Mouse (Mus musculus) CD4-positive helper T cell, adult 2 months (primary cell): ENCODE measurements at regions not wholly inside any gene's neighbourhood (a gene's known extent, or its start where the extent isn't known, plus 50 kb on each side); places are given as distances from the start of the nearest gene placed in this dataset.

Source experiments
- DNase-seq: peaks from one replicate; pipeline ENCODE4 v3.0.0-alpha.2; 2012; ENCODE audit warnings: low read depth, missing footprints, low spot score

DNA sequence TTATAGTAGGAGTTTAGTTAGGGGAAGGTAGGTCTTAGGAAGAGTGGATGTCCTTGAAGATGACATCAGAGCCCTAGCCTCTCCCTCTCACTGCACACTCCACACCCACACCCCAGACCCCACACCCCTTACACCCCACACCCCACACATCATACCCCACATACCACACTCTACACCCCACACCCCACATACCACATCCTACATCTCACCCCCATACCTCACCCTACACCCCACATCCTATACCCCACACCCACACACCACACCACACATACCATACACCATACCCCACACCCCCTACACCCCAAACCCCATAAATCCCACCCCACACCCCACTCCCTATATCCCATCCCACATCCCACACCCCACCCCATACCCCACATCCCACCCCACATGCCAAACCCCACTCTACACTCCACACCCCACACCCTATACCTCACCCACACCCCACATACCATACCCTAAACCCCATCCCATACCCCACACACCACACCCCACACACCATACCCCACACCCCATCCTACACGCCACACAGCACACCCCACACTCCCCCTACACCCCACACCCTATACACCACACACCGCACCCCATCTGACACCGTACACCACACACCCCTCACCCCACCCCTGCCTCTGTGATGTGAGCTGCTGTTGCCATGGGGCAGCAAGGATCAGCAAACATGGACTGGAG lies 323.7 kb upstream of the G2e3 start:
- no peak for DNase-seq

DNA sequence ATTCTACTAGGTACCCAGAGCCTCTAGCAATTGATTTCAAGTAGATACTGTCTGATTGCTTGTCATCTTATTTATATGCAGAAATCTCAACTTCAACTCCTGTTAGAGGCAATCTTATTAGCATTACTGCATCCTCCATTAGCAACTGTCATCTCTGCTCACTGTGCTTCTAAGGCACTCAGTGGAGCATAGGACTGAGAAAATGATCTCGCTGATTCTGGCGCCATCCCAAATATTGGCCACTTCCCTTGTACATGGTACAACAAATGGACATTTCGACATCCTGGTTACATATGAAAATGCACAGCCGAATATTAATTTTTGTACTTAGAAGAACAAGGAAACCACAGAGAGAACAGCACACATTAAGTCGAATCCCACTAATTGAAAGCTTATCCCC lies 329.7 kb upstream of the G2e3 start:
- no peak for DNase-seq

DNA sequence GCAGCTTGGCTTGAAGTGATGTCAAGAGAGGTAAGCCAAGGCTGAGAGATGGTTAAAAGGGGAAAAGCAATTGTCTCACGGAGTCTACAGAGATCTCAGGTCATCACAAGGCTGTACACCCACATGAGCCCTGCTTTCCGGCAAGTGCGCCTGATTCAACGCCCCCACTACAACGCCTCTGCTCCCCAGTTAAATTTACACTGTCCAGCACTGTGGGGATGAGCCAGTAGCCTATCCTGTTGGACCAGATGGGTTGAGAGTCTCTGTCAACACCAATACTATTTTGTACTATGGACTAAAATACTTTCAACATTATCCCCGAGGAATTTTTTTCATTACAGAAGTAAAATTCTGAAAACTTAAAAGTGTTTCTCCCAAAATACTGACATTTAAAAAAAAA lies 331.8 kb upstream of the G2e3 start:
- DNase-seq: no peak

DNA sequence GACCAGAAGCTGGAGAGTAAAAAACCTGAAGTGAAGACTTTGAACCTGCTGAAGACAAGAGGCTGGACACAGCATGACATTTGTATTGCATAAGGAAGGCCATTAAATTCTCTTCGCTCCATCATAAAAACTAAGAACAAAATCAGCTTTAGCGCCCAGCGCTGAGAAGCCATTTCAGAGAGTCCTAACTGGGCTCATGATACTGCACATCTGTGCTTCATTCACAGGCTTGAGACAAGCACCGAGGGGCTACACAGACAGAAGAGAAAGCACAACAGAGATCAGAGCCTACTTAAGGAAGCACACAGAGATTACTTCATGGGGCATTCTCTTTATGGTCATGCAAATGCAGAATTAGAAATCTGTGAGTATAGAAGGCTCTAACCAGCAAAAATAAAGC lies 338.2 kb upstream of the G2e3 start:
- DNase-seq: no peak

DNA sequence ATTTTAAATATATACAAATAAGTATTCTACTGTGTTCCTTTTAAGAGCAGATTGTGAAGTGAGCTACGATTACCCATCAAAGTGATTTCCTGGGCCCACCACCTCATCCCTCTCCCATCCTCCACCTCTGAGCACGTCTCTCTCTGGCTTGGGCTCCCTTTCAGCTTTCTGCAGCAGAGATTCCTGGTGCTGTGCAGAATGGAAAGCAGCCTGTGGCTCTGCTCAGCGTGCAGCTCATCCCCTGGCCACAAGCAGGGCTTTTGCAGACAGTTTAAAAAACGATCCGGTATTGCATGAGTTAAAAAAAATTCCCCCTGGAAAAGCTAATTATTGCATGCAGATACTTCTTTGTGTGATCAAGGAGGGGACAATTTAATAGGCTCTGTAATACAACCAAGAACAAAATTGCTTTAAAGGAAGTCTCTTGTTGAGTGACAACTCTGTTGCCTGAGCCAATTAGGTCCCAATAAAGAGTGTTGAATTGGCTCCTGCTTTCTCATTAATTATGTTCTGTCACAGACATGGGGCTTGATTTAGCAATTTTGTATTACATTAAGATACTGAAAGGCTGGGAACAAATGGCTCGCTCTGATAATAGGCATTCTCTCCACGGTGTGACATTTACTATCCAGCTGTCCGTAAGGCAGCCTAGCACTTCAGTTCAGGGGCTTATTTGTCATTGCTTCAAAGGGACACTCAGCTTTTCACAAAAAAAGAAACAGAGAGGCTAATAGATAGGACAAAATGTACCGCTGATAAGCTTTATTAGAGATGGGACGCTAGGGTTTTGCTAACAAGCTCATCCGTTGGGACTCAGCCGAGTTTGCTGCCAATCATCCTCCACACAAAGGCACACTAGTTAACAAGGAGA lies 345.9 kb upstream of the G2e3 start:
- DNase-seq: no peak

DNA sequence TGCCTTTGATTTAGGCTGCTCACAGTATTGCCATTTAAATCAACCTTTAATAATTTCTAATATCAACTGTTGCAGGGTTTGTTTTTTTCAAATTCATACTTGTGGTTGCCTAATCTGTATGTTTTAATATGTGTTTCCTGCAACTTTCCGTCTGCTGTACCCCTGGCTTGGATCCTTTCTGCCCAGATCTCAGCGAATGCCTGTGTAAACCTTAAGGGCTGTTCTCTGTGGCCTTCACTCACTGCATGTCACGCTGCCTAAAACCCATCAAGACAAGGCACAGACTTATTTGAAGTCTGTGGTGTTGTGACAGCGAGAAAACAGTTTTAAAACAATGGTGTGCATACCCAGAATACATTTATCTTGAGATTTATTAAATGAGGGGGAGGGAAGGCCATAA lies 346.8 kb upstream of the G2e3 start:
- DNase-seq: no peak

DNA sequence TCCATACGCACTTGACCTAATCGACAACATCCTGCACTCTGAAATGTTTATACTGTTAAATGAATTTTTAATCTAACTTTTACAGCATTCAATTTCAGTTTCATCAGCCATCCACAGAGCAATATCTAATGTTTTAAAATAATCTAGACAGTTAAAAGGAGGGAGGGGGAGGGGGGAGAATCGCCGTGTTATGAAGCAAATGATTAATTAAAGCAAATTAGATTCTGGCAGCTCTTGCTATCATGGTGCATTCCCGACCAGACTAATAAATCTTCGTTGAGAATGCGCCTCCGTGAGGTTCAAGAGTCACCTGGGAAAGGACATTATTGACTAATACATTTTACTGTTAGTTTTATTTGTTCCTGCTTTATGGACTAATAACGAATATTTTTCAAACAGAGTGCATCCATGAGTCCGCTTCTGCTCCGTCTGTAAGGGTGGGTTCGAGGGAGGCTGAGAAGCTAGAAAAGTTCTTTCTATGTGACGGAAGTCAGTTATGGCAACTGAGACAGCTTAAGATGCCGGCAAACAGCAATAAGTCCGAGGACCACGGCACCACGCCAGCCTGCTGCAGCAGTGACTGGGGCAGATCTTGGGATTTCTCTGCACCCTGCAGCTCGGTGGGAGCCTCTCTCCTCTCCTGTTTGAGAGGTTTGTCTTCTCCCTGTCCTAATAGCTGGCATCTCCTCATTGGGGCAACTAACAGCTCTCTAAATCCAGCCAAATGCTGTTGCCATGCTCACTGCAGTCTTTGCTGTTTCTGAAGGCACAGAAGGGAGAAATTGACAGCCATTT lies 347.4 kb upstream of the G2e3 start:
- no peak for DNase-seq

DNA sequence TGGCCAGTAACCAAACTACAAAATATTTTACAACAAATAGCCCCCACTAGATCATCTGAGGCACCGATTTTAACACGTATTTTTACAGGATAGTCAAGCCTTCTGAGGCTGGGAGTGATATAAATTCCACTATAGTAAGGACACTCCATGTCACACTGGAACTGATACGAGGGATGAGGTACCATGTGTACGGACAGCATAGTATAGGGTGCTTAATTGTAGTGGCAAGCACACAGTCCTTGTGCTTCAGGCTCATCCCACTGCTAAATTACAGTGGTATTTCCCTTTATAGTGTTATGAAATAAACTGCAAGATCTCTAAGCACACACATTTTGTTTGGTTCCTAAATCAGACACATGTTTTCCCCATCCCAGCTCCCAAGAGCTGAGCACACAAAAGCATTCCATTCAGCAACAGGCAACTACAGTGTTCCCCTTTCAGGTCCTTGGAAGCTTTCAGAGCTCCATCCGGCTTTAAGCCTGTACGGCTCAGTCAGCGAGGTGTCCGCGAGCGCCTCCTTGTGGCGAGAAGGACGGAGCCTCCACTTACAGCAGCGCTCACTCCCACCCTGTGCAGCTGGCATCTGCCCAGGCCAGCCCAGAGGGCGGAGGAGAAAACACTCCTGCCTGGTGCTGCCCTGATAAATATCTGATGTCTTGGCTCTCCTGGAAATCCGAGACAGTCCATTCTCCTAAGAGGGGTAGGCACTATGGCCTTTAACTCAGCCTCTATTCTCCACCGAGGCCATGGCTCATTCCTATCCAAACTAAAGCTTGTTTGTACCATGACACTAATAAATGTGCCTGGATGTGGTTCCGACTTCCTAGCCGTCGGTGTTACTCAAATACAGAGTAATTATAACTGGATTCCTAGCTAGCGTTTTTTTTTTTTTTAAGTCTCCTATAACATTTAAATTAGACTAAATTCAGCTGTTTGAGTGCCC lies 348.3 kb upstream of the G2e3 start:
- DNase-seq: no peak

DNA sequence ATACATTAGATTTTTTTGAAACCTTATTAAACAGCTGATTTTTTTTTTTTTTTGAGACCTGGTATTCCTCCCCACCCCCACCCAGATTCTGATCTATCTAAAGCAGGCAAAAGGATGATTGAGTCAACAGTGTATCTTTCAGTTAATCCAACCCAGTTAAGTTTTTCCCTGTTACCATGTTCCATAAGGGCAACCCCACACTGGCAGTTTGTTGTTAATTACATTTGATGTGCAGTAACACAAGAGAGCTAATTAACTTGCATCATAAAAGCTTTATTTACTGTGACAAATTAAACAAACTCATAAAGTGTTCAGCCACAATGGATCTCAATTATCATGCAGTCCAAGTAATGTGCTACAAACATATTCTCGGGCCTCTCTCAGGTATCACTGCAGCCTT lies 346.8 kb upstream of the Prkd1 start:
- DNase-seq: no peak

DNA sequence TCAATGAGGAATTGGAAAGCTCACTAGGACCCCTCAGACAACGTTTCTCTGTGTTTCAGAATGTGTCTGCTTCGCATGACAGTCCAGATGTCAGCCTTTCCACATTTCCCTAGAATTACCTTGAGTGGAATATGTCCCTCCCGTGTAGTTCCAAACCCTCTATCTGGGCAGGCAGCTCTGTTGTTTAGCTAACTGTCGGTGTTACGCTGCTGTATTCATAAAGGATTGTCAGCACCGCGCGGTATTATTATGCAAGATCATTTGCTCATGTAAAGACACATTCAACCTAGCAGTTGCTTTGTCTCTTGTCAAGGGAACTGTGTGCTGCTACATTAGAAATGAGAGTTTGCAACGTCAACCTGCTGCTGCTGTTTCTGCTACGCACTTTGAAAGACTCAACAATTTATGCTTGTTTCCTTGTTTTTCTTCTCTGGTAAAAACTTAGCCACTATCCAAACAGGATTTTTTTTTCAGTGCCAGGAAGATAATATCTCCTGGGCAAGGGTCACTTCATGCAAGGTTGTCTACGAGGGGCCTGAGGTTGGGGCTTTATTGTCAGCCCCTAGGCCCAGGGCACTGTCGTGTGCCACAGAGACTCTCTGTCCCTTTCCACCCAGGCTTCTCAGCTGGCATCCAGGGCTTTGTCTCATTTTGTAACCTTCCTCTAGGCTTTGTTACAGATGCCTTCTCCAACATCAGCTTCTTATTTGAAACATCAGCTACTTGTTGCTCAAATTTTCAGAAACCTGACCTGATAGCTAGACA lies 340.8 kb upstream of the Prkd1 start:
- DNase-seq: no peak

DNA sequence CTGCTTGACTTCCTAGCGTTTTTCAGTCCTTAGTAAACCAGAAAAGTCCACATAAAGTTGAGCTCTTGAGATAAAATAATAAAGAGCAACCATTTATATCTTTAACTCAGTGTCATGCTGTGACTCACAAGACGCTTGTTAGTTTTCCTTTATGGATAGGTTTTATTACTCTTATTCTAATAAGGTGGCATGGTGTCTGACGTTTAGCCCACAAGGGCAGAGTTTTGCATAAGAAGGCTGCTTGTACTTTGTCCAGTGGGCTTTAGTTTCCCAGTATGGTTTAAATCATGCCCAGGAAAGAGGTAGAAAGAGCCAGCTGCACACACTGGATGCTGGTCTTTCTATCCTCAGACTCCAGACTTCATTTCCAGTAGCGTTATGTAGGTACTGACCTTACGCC lies 332.4 kb upstream of the Prkd1 start:
- DNase-seq: no peak

DNA sequence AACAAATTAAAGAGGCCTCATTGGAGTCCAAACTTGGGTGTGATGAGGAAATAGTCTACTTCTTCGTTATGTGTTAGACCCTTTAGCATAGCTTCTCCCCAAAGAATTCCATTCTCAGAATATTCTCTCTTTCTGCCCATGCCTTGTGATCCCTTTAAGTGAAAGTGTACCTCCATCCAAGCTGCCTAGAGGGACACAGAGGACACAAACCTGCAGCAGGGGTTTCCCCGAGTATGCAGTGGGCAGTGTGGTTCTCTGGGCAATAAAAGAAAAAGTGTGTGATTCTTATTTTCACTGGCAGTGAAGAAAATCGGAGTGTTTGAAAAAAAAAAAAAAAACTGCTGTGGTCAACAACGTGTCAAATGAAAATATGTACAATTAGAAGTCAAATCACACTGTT lies 331.9 kb upstream of the Prkd1 start:
- no peak for DNase-seq

DNA sequence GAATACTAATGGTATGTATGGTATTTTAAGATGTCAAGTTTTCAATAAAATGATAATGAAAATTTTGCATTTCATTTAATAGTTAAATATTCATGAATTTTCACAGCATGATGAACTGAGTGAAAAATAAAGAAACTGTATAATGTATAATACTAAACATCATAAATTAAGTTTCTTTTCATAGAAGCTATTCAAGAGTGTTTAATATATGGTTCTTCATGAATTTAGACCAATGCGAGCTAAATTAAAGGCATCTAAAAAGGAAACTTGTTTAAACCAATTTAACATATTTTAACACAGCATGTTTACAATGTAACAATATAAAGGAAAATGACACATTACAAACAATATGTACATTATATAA lies 321.8 kb upstream of the Prkd1 start:
- DNase-seq: no peak

DNA sequence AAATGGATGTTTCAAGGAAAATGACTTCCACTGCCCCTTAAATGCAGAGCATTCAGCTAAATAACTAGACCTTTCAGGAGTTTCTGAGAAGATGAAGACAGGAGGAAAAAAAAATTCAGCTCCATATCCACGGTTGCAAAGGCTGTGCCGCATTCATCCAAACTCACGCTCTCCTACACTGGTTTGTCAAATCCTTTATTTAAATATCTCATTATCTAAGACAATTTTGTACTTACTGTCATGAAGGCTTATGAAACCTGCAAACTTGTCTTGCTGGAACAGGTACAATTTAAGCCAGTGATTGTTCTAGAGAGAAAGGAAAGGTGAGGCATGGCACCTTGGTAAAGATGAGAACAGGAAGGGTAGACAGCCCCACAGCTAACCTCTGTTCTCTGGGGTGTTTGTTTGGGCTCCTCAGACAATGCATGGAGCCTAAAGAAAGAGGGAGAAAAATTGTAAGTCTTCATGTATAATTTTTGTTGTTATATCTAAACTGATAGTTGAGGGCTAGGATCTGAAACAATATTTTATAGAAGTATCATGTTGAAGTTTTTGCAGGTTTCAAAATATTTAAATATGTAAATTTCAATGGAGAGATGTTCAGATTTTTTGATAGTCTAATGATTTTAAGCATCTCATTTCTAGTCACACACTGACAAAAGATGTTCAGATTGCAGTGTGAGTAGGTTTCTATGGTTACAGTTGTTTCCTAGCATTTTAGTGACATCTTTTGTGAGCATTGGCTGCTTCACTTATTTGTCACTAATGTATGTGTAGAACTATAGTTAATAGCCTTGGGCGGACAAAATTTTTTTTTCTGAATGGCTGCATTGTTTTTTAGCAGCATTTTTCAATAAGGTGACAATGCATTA lies 321.2 kb upstream of the Prkd1 start:
- no peak for DNase-seq

DNA sequence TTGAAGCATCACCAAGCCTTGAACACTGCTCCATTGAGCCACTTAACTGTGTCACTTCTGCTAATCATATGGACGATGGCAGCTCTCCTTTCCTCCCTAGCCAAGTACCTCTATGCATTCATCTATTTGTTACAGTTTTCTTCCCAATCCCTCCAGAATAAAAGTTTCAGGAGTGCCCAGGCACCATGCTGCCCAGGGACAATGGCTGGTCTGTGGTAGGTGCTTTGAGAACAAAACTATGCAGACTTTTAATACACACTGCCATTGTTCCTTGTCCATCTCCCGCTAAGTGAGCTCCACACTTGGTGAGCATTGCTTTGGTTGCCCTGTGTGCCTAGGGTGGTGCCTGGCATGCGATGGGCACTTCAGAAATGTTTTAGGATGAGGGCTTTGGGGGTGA lies 320.5 kb upstream of the Prkd1 start:
- no peak for DNase-seq

DNA sequence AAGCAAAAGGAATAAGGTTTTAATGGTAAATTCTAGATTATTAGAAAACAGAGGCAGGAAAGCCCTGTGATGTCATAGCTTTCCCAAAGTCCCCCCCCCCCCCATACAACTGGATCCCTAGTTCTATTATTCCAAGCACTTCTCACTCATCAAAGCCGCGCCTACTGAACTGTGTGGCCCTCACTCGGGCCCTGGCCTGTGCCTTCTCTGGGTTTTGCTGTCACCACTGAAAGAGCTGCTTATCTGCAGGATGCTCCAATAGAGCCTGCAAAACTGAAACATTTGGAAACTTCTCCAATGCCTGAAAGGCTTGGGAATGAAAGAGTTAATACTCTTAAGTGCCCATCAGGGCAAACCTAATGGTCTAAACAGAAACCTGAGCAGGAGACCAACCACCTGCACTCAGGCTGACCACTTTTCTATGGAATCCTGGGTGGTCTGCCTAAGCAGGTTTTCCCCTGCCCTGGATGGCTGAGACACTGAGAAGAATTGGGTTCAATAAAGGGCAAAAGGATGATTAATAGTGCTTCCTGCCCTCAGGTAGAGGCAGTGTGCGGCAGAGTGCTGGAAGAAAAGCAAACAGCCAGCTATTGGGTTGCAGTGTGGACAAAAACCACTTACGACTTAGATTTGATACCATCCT lies 318.4 kb upstream of the Prkd1 start:
- no peak for DNase-seq

DNA sequence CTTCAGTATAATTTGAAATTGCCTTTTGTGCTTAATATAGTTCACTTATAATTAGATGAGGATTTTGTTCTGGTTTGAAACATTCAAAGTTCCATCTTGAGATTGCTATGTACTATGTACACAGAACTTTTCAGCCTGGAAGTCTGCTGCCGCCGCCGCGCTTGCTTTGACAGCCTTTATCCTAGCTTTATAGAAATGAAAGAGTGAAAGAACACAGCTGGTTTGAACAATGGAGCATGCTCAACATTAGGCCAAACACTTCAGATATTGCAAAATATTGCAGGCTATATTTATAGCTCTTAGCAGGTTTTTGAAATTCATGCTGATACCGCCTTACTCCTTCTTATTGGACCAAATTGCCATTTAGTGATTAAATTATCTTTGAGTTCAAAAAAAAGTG lies 305.1 kb upstream of the Prkd1 start:
- DNase-seq: no peak

DNA sequence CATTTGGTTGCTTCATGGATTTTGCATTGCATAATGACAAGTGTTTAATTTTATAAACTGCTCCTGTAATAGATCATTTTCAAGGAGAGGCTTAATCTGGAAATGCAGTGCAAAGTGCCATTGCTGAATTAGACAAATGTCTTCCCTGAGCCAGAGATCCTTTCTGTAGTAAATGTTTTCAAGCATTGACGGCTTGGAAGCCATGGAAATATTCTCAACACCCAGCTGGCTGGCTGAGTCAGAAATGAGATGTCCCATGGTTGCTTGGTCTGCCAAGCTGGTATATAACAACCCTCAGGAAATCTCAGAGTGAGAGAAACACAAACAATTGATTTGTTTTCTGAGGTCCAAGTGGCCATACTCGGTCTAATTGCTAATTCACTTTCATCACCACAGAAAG lies 298.1 kb upstream of the Prkd1 start:
- no peak for DNase-seq
